Mouse (Mus musculus): Measurements from ENCODE around the gene Samd4b. TPM values are rescaled to one million over a fixed set of nuclear protein-coding genes. Genes with fewer than 3 reads are reported as not detected.
A peak's percentile ranks its signal among the peaks of the same experiment; 100 is the strongest.

Gene Samd4b
- polyA plus RNA-seq, 2 experiments, result 33.0 to 82.0 TPM

- H3K9me3 ChIP-seq (ENCODE audit: control insufficient read depth, low read length), result no peaks in the 10 kb centered on the region
- no peak overlapping the region for H3K4me3 ChIP-seq (replicated peaks; ENCODE audit: low read length)
- peak; percentile 86 for DNase-seq (ENCODE audit: low spot score)
- no peak overlapping the region for H3K4me2 ChIP-seq (replicated peaks; ENCODE audit: low read depth, low read length, severe bottlenecking)
- H3K9ac ChIP-seq (ENCODE audit: low read depth, low read length, severe bottlenecking), result no peak overlapping the region
- H3K4me1 ChIP-seq (ENCODE audit: control insufficient read depth, insufficient read depth, low read length), result peaks cover 20% of the 10 kb centered on the region
- H3K27ac ChIP-seq (replicated peaks; ENCODE audit: low read depth, low read length), result no peak overlapping the region
- H3K27me3 ChIP-seq (ENCODE audit: control insufficient read depth, insufficient read depth, low read length), result no peaks in the 10 kb centered on the region
- peak; percentile 67 for ATAC-seq (ENCODE audit: low FRiP score, low read depth)
- no peak for TF ChIP-seq POLR2A (IDR thresholded peaks at IDR 0.05; ENCODE audit: borderline replicate concordance, extremely low read depth, insufficient read depth, insufficient read length)
- WGBS, result 5% methylated on average over 4 of the region's 4 CpGs
- H3K36me3 ChIP-seq (ENCODE audit: control insufficient read depth, insufficient read depth, low read length), result peaks cover 32% of the 10 kb centered on the region
These were observed 211.5 kb downstream of the Samd4b start for GRCm38 (mm10) chr7:28386462-28386861.

- H3K27me3 ChIP-seq (ENCODE audit: control insufficient read depth, insufficient read depth, low read length), result no peaks in the 10 kb centered on the region
- 80% methylated on average over 7 of the region's 7 CpGs for WGBS
- no peaks in the 10 kb centered on the region for H3K9me3 ChIP-seq (ENCODE audit: control insufficient read depth, low read length)
- no peak overlapping the region for H3K4me2 ChIP-seq (replicated peaks; ENCODE audit: low read depth, low read length, severe bottlenecking)
- H3K36me3 ChIP-seq (ENCODE audit: control insufficient read depth, insufficient read depth, low read length), result peaks cover 32% of the 10 kb centered on the region
- H3K9ac ChIP-seq (ENCODE audit: low read depth, low read length, severe bottlenecking), result no peak overlapping the region
- no peak overlapping the region for H3K27ac ChIP-seq (replicated peaks; ENCODE audit: low read depth, low read length)
- H3K4me1 ChIP-seq (ENCODE audit: control insufficient read depth, insufficient read depth, low read length), result peaks cover 24% of the 10 kb centered on the region
- no peak for DNase-seq (ENCODE audit: low spot score)
- H3K4me3 ChIP-seq (replicated peaks; ENCODE audit: low read length), result no peak overlapping the region
- ATAC-seq (ENCODE audit: low FRiP score, low read depth), result no peak
- no peak for TF ChIP-seq POLR2A (IDR thresholded peaks at IDR 0.05; ENCODE audit: borderline replicate concordance, extremely low read depth, insufficient read depth, insufficient read length)
These were observed 211.9 kb downstream of the Samd4b start for GRCm38 (mm10) chr7:28386007-28386406.

GRCm38 (mm10) chr7:28385196-28385595, 212.7 kb downstream of the Samd4b start:
- Histone ChIP-seq H3K4me1 (ENCODE audit: control insufficient read depth, insufficient read depth, low read length) (peaks cover 33% of the 10 kb centered on the region), H3K4me2 (replicated peaks; ENCODE audit: low read depth, low read length, severe bottlenecking) (no peak overlapping the region), H3K9ac (ENCODE audit: low read depth, low read length, severe bottlenecking) (no peak overlapping the region), H3K27ac (replicated peaks; ENCODE audit: low read depth, low read length) (no peak overlapping the region), H3K36me3 (ENCODE audit: control insufficient read depth, insufficient read depth, low read length) (peaks cover 25% of the 10 kb centered on the region), H3K9me3 (ENCODE audit: control insufficient read depth, low read length) (no peaks in the 10 kb centered on the region), H3K27me3 (ENCODE audit: control insufficient read depth, insufficient read depth, low read length) (no peaks in the 10 kb centered on the region), H3K4me3 (replicated peaks; ENCODE audit: low read length) (no peak overlapping the region)
- no peak for ATAC-seq (ENCODE audit: low FRiP score, low read depth)
- no peak for TF ChIP-seq POLR2A (IDR thresholded peaks at IDR 0.05; ENCODE audit: borderline replicate concordance, extremely low read depth, insufficient read depth, insufficient read length)
- DNase-seq (ENCODE audit: low spot score), result no peak
- WGBS, result 93% methylated on average over 9 of the region's 9 CpGs

- DNase-seq (ENCODE audit: low spot score) (no peak), ATAC-seq (ENCODE audit: low FRiP score, low read depth) (no peak)
- Histone ChIP-seq H3K9me3 (ENCODE audit: control insufficient read depth, low read length) (no peaks in the 10 kb centered on the region), H3K27me3 (ENCODE audit: control insufficient read depth, insufficient read depth, low read length) (no peaks in the 10 kb centered on the region), H3K4me2 (replicated peaks; ENCODE audit: low read depth, low read length, severe bottlenecking) (no peak overlapping the region), H3K27ac (replicated peaks; ENCODE audit: low read depth, low read length) (no peak overlapping the region), H3K4me1 (ENCODE audit: control insufficient read depth, insufficient read depth, low read length) (peaks cover 41% of the 10 kb centered on the region), H3K4me3 (replicated peaks; ENCODE audit: low read length) (no peak overlapping the region), H3K9ac (ENCODE audit: low read depth, low read length, severe bottlenecking) (no peak overlapping the region), H3K36me3 (ENCODE audit: control insufficient read depth, insufficient read depth, low read length) (peaks cover 17% of the 10 kb centered on the region)
- no peak for TF ChIP-seq POLR2A (IDR thresholded peaks at IDR 0.05; ENCODE audit: borderline replicate concordance, extremely low read depth, insufficient read depth, insufficient read length)
- 85% methylated on average over 6 of the region's 6 CpGs for WGBS
These were observed 213.8 kb downstream of the Samd4b start for GRCm38 (mm10) chr7:28384162-28384561.

- no peak overlapping the region for H3K4me2 ChIP-seq (replicated peaks; ENCODE audit: low read depth, low read length, severe bottlenecking)
- peaks cover 42% of the 10 kb centered on the region for H3K4me1 ChIP-seq (ENCODE audit: control insufficient read depth, insufficient read depth, low read length)
These were observed 214.3 kb downstream of the Samd4b start for GRCm38 (mm10) chr7:28383606-28384005.

GRCm38 (mm10) chr7:28382981-28383396, 215.0 kb downstream of the Samd4b start:
- no peaks in the 10 kb centered on the region for H3K9me3 ChIP-seq (ENCODE audit: control insufficient read depth, low read length)
- ATAC-seq (ENCODE audit: low FRiP score, low read depth) (no peak), DNase-seq (ENCODE audit: low spot score) (no peak)
- H3K4me3 ChIP-seq (replicated peaks; ENCODE audit: low read length), result no peak overlapping the region
- peaks cover 48% of the 10 kb centered on the region for H3K4me1 ChIP-seq (ENCODE audit: control insufficient read depth, insufficient read depth, low read length)
- H3K4me2 ChIP-seq (replicated peaks; ENCODE audit: low read depth, low read length, severe bottlenecking), result 0 out of 2 replicates have a peak overlapping the region, but pooled peaks have one; percentile 4
- H3K9ac ChIP-seq (ENCODE audit: low read depth, low read length, severe bottlenecking), result no peak overlapping the region
- H3K27me3 ChIP-seq (ENCODE audit: control insufficient read depth, insufficient read depth, low read length), result no peaks in the 10 kb centered on the region
- TF ChIP-seq POLR2A (IDR thresholded peaks at IDR 0.05; ENCODE audit: borderline replicate concordance, extremely low read depth, insufficient read depth, insufficient read length), result no peak
- H3K36me3 ChIP-seq (ENCODE audit: control insufficient read depth, insufficient read depth, low read length), result peaks cover 7% of the 10 kb centered on the region; the same call in 1 of the 2 replicates
- peak overlapping the region; percentile 10; the same call in 1 of the 2 replicates for H3K27ac ChIP-seq (replicated peaks; ENCODE audit: low read depth, low read length)
- 63% methylated on average over 11 of the region's 11 CpGs for WGBS

More at GRCm38 (mm10) chr7:28383606-28384005, 214.3 kb downstream of the Samd4b start:
- WGBS, result 85% methylated on average over 4 of the region's 4 CpGs
- Histone ChIP-seq H3K9me3 (ENCODE audit: control insufficient read depth, low read length) (no peaks in the 10 kb centered on the region), H3K4me3 (replicated peaks; ENCODE audit: low read length) (no peak overlapping the region), H3K27me3 (ENCODE audit: control insufficient read depth, insufficient read depth, low read length) (no peaks in the 10 kb centered on the region), H3K9ac (ENCODE audit: low read depth, low read length, severe bottlenecking) (no peak overlapping the region), H3K36me3 (ENCODE audit: control insufficient read depth, insufficient read depth, low read length) (peaks cover 11% of the 10 kb centered on the region), H3K27ac (replicated peaks; ENCODE audit: low read depth, low read length) (no peak overlapping the region)
- DNase-seq (ENCODE audit: low spot score) (no peak), ATAC-seq (ENCODE audit: low FRiP score, low read depth) (no peak)
- TF ChIP-seq POLR2A (IDR thresholded peaks at IDR 0.05; ENCODE audit: borderline replicate concordance, extremely low read depth, insufficient read depth, insufficient read length), result no peak
